8 mouse cellular contexts compared by ENCODE assay signal in genomic region chr13:34130226-34130731, GRCm38 (mm10). TPM values are rescaled to one million over a fixed set of nuclear protein-coding genes. Genes with fewer than 3 reads are reported as not detected.
DNase-seq lines count a peak whose midpoint lies in the region; ATAC-seq and TF ChIP-seq lines count a peak whose summit lies in the region.

Gene Tubb2b, minus strand, starts transcription at chr13:34130466.

- H3K27me3 ChIP-seq in intestine, postnatal 0 days (replicated peaks; ENCODE audit: control insufficient read depth, insufficient read depth, low read length) = peaks cover 21% of the 10 kb centered on the region
- H3K27me3 ChIP-seq in limb, embryonic 13.5 days = peaks cover 12% of the 10 kb centered on the region; the same call in 1 of the 2 replicates
- H3K27me3 ChIP-seq in midbrain, embryonic 15.5 days (replicated peaks) = no peaks in the 10 kb centered on the region

- H3K9ac ChIP-seq in intestine, postnatal 0 days (ENCODE audit: low read depth, low read length) = peak within 1 kb of the TSS; percentile 47
- H3K9ac ChIP-seq in limb, embryonic 13.5 days = peak within 1 kb of the TSS; percentile 71
- peak within 1 kb of the TSS; percentile 100 for H3K9ac ChIP-seq in midbrain, embryonic 15.5 days

- no peak for TF ChIP-seq CTCF in intestine, postnatal 0 days (IDR thresholded peaks at IDR 0.05; ENCODE audit: low read depth)

- WGBS in intestine, postnatal 0 days = under 1% methylated on average over 26 of the region's 26 CpGs
- WGBS in limb, embryonic 13.5 days = under 1% methylated on average over 26 of the region's 26 CpGs
- under 1% methylated on average over 26 of the region's 26 CpGs for WGBS in midbrain, embryonic 15.5 days

- DNase-seq in lung, adult 18-20 months = peak; percentile 27 to 34
- no peak for DNase-seq in lung, postnatal 25 days (ENCODE audit: low spot score)
- peak; percentile 91 to 95 for DNase-seq in cerebellum, postnatal 4 days (ENCODE audit: low spot score in 2 of 2)
- peak; percentile 70 for DNase-seq in testis, postnatal 10 days (ENCODE audit: low spot score)

- peak within 1 kb of the TSS; percentile 57 for H3K4me3 ChIP-seq in intestine, postnatal 0 days (ENCODE audit: low read depth, low read length)
- H3K4me3 ChIP-seq in limb, embryonic 13.5 days = peak within 1 kb of the TSS; percentile 69
- H3K4me3 ChIP-seq in midbrain, embryonic 15.5 days = peak within 1 kb of the TSS; percentile 99

- peak within 1 kb of the TSS; percentile 92 for H3K4me2 ChIP-seq in intestine, postnatal 0 days (replicated peaks; ENCODE audit: low read depth)
- H3K4me2 ChIP-seq in limb, embryonic 13.5 days (replicated peaks) = peak within 1 kb of the TSS; percentile 80
- peak within 1 kb of the TSS; percentile 82 for H3K4me2 ChIP-seq in midbrain, embryonic 15.5 days

- peak within 1 kb of the TSS; percentile 15; the same call in 1 of the 2 replicates for H3K27ac ChIP-seq in intestine, postnatal 0 days (ENCODE audit: low read depth, low read length)
- peak within 1 kb of the TSS; percentile 81 for H3K27ac ChIP-seq in limb, embryonic 13.5 days
- H3K27ac ChIP-seq in midbrain, embryonic 15.5 days = peak within 1 kb of the TSS; percentile 100

- ATAC-seq in granulocyte monocyte progenitor cell, adult 5-6 weeks (replicated peaks; ENCODE audit: poor library complexity, severe bottlenecking) = peak; percentile 76
- peak; percentile 55 for ATAC-seq in intestine, postnatal 0 days
- peak; percentile 94 for ATAC-seq in limb, embryonic 13.5 days (ENCODE audit: low FRiP score, low read depth)
- ATAC-seq in midbrain, embryonic 15.5 days (replicated peaks) = peak; percentile 95

- H3K36me3 ChIP-seq in intestine, postnatal 0 days (ENCODE audit: control insufficient read depth, insufficient read depth) = no peaks in the 10 kb centered on the region
- peaks cover 9% of the 10 kb centered on the region; the same call in 1 of the 2 replicates for H3K36me3 ChIP-seq in limb, embryonic 13.5 days
- H3K36me3 ChIP-seq in midbrain, embryonic 15.5 days (replicated peaks) = no peaks in the 10 kb centered on the region; the same call in 1 of the 2 replicates

- no peaks in the 10 kb centered on the region for H3K4me1 ChIP-seq in intestine, postnatal 0 days (replicated peaks; ENCODE audit: control insufficient read depth, insufficient read depth, low read length)
- peaks cover 55% of the 10 kb centered on the region for H3K4me1 ChIP-seq in limb, embryonic 13.5 days
- peaks cover 28% of the 10 kb centered on the region for H3K4me1 ChIP-seq in midbrain, embryonic 15.5 days

- H3K9me3 ChIP-seq in intestine, postnatal 0 days (ENCODE audit: control insufficient read depth) = no peaks in the 10 kb centered on the region
- H3K9me3 ChIP-seq in limb, embryonic 13.5 days = no peaks in the 10 kb centered on the region
- no peaks in the 10 kb centered on the region for H3K9me3 ChIP-seq in midbrain, embryonic 15.5 days

RNA-seq across cellular contexts. Expression of gene Tubb2b, which starts in this region (rescaled TPM):
- not detected in 2 replicates for total RNA-seq in granulocyte monocyte progenitor cell, adult 5-6 weeks (2014; fragmentation: Nextera tagmentation)
- total RNA-seq in granulocyte monocyte progenitor cell, adult 5-6 weeks (2017) = not detected in 2 replicates
- 14.1 and 15.4 TPM in 2 replicates for polyA plus RNA-seq in intestine, postnatal 0 days (2015; fragmentation: Nextera tagmentation; extraction: Ambion mirVana)
- polyA plus RNA-seq in limb, embryonic 13.5 days (2015; fragmentation: Nextera tagmentation; extraction: Ambion mirVana) = 40.1 and 42.0 TPM in 2 replicates
- polyA plus RNA-seq in midbrain, embryonic 15.5 days (2015; fragmentation: Nextera tagmentation; extraction: Ambion mirVana) = 1,126 and 1,130 TPM in 2 replicates

Comparison
In these comparisons a context has a peak if more than half of its experiments do, and no peak if none do; other contexts are left out.
1. RNA of gene Tubb2b (polyA plus RNA-seq): 1,126 to 1,130 TPM in midbrain, embryonic 15.5 days; 40.1 to 42.0 TPM in limb, embryonic 13.5 days and 14.1 to 15.4 TPM in intestine, postnatal 0 days; every median in the first group is over 10 times any median in the second.
2. Peak in ATAC-seq in granulocyte monocyte progenitor cell, adult 5-6 weeks; RNA of the gene not detected or under 1 TPM.
3. H3K27ac ChIP-seq: peak in every context shown above with its lines; median percentile 100 in midbrain, embryonic 15.5 days; 81 in limb, embryonic 13.5 days; 15 in intestine, postnatal 0 days.
4. H3K9ac ChIP-seq: peak in every context shown above with its lines; median percentile 100 in midbrain, embryonic 15.5 days; 71 in limb, embryonic 13.5 days; 47 in intestine, postnatal 0 days.
5. Peak in every context shown above with its lines, with median percentiles within 50 percentile points of each other: ATAC-seq, H3K4me2 ChIP-seq and H3K4me3 ChIP-seq.